Mouse (Mus musculus): Measurements from ENCODE around the gene Trim67.

Trim67 gene

GRCm38 (mm10) chr8:124792708-124793107 lies at the start of gene Trim67:
Gene Trim67, plus strand, starts transcription at chr8:124793092.
- no peak for DNase-seq (ENCODE audit: extremely low read depth, low read depth, low spot score)

GRCm38 (mm10) chr8:124746661-124747060 lies 46.2 kb upstream of the Trim67 start:
- no peak for DNase-seq (ENCODE audit: extremely low read depth, low read depth, low spot score)

GRCm38 (mm10) chr8:124751191-124751590 lies 41.7 kb upstream of the Trim67 start:
- DNase-seq (ENCODE audit: extremely low read depth, low read depth, low spot score), result no peak

- no peak for DNase-seq (ENCODE audit: extremely low read depth, low read depth, low spot score)
Measured at GRCm38 (mm10) chr8:124751709-124752173, 41.2 kb upstream of the Trim67 start, which contains the start of gene Fam89a. Gene Fam89a, minus strand, starts transcription at chr8:124751832.

- no peak for DNase-seq (ENCODE audit: extremely low read depth, low read depth, low spot score)
Measured at GRCm38 (mm10) chr8:124752325-124752862, 40.5 kb upstream of the Trim67 start.

- no peak for DNase-seq (ENCODE audit: extremely low read depth, low read depth, low spot score)
Measured at GRCm38 (mm10) chr8:124754101-124754791, 38.6 kb upstream of the Trim67 start.

DNA sequence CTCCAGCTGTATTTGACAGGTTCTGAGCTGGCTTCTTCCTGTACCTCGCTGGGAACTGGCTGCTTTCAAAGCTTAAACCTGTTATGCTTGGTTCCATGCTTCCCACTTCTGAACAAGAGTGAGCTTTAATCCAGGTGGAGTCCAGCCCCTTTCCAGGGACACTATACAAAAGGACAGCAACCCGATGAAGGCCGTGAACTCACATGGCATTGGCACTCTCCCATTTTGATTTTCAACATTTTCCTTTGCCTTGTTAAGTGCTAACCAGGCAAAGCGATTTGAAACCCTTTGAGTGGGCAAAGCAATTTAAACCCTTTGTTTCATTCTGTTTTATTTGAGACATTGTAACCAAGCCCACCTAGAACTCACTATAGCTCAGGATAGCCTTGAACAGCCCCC lies 38.1 kb upstream of the Trim67 start:
- no peak for DNase-seq (ENCODE audit: extremely low read depth, low read depth, low spot score)

- no peak for DNase-seq (ENCODE audit: extremely low read depth, low read depth, low spot score)
Measured at GRCm38 (mm10) chr8:124755481-124755880, 37.4 kb upstream of the Trim67 start.

GRCm38 (mm10) chr8:124756153-124756552 lies 36.7 kb upstream of the Trim67 start:
- no peak for DNase-seq (ENCODE audit: extremely low read depth, low read depth, low spot score)

DNA sequence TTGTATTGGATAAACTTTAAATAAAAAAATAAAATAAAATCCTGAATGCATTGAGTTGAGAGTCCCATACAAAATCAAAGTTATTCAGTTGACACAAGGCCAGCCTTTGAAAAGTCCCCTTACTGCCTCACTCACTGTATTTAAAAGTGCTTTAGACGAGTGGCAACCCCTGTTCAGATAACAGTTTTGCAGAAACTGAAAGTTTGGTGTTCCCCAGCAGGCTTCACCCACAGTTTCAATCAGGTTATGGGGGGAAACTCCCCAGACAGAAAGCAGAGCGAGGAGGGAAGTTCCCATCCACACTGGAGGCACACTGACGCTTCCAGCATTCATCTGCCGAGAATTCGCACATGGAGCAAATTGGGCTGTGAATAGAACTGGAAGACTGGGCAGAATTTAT lies 36.3 kb upstream of the Trim67 start:
- DNase-seq (ENCODE audit: extremely low read depth, low read depth, low spot score), result no peak

DNA sequence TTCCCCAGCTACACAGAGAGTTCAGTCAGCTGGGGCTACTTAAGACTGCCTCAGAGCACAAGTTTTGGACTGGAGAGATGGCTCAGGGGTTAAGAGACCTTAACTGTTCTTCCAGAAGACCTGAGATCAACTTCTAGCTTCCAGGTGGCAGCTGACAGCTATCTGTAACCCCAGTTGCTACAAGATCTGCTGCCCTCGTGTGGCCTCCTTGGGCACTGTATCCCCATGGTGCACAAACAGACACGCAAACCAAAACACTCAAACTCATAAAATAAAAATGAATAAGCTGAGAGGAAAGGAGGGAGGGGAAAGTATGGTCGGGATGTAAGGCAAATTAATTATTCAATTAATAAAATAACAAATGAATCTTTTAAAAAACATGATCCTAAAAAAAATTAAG lies 34.3 kb upstream of the Trim67 start:
- no peak for DNase-seq (ENCODE audit: extremely low read depth, low read depth, low spot score)

- DNase-seq (ENCODE audit: extremely low read depth, low read depth, low spot score), result no peak
Measured at GRCm38 (mm10) chr8:124763061-124763460, 29.8 kb upstream of the Trim67 start.

GRCm38 (mm10) chr8:124772389-124772788 lies 20.5 kb upstream of the Trim67 start:
- DNase-seq (ENCODE audit: extremely low read depth, low read depth, low spot score), result no peak

GRCm38 (mm10) chr8:124775695-124776094 lies 17.2 kb upstream of the Trim67 start:
- DNase-seq (ENCODE audit: extremely low read depth, low read depth, low spot score), result no peak

GRCm38 (mm10) chr8:124780236-124780635 lies 12.7 kb upstream of the Trim67 start:
- no peak for DNase-seq (ENCODE audit: extremely low read depth, low read depth, low spot score)

GRCm38 (mm10) chr8:124782431-124782830 lies 10.5 kb upstream of the Trim67 start:
- DNase-seq (ENCODE audit: extremely low read depth, low read depth, low spot score), result no peak

DNA sequence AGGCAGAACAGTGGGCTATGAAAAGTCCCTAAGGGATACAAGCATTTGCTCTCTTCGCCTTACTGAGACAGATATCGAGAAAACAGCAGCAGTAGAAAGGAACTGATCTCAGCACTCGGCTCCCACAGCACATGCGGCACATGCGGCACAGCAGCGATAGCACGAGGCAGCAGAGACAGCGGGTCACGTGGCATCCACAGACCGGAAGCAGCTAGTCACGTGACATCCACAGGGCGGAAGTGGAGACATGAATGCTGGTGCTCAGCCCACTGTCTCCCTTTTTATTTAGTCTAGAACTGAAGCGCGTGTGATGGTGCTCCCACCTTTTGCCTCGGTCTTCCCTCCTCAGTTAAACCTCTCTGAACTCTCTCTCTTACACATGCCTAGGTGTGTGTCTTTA lies 9.7 kb upstream of the Trim67 start:
- DNase-seq (ENCODE audit: extremely low read depth, low read depth, low spot score), result no peak

DNA sequence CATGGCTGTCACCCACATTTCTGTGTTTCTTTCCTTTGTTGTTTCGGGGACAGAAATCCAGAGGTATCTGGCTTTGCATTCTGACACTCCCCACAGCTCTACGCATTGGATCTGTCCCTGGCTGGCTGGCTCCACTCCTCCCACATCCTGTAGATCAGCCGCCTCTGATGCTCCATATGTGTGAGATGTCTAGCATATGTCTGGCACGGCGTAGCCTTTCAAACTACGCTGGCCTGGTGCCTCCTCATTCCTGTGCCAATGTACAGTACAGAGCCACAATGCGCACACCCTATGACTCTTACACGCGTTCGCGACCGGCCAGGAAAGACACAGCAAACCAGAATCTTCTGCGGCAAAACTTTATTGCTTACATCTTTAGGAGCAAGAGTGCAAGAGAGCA lies 8.3 kb upstream of the Trim67 start:
- DNase-seq (ENCODE audit: extremely low read depth, low read depth, low spot score), result no peak

- DNase-seq (ENCODE audit: extremely low read depth, low read depth, low spot score), result no peak
Measured at GRCm38 (mm10) chr8:124790676-124791075, 2.2 kb upstream of the Trim67 start.

GRCm38 (mm10) chr8:124791751-124792150 lies 1.1 kb upstream of the Trim67 start:
- DNase-seq (ENCODE audit: extremely low read depth, low read depth, low spot score), result no peak

GRCm38 (mm10) chr8:124792186-124792585 lies 706 bp upstream of the Trim67 start:
- no peak for DNase-seq (ENCODE audit: extremely low read depth, low read depth, low spot score)

DNA sequence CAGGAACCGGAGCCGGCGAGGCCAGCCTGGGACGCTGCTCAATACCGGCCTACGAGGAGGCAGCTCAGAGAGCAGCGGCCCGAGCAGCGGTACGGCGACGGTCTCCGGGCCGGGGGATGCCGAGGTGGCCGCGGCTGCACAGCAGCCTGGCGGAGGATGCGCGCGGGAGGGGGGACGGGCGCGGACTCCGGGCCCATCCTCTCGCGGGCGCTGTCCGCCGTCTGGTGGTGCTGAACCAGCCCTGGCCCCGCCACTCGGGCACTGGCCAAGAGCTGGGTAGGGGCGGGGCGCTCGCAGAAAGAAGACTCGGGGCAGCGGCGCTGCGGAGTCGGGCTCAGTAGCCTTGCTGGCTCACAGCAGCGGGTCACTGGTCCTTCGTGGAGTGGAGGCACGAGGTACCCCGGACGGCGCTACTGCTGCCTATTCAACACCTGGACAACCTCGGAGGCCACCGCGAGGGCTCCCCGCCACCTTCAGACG lies 320 bp downstream of the Trim67 start:
- DNase-seq (ENCODE audit: extremely low read depth, low read depth, low spot score), result no peak

Data from fat pad, adult 2 months (tissue).